Mouse (Mus musculus): ENCODE data around the gene Tnfrsf9.

DNA sequence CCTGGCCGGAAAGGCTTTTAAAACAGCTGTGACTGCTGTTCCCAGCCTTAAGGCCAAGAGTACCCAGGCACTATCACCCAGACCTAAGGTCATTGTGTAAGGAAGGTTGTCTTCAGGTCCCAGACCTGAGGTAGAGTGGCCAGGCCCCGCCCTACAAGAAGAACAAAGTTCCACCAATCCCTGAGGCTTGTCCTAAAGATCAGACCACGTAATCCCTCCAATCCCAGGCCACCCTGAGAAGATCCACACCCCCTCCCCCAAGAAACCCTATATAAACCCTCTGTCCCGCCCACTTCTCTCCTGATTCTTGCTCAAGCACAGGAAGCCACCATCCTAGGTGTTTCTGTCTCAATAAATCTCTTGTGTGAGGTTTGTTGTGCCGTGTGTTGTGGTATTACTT is 34.0 kb upstream of the Tnfrsf9 start:
- no peak for TF ChIP-seq POLR2A (IDR thresholded peaks at IDR 0.05; ENCODE audit: borderline replicate concordance, low read depth, low read length)
- TF ChIP-seq CTCF (IDR thresholded peaks at IDR 0.05; ENCODE audit: low read depth, low read length): no peak

Data from bone marrow macrophage, adult 2 months (primary cell).